Mouse (Mus musculus) embryonic facial prominence, embryonic 13.5 days (tissue): ENCODE results near the gene Hadh. TPM values are rescaled to one million over a fixed set of nuclear protein-coding genes. Genes with fewer than 3 reads are reported as not detected.

Experiments used
- ATAC-seq: fragments of 200-750 bp; cut with Nextera tagmentation; 2 replicates; pipeline ENCODE4 v1.8.0; 2017; ENCODE audit warnings: low read depth; ENCODE audit not compliant: insufficient number of reproducible peaks, insufficient read depth, low FRiP score, low TSS enrichment
- H3K27ac ChIP-seq: fragments of 300-500 bp; sonication (generic); 2 replicates; pipeline ENCODE4 v1.5.1; 2015; ENCODE audit warnings: moderate library complexity, mild to moderate bottlenecking, inconsistent platforms
- H3K27me3 ChIP-seq: fragments of 300-500 bp; sonication (generic); 2 replicates; pipeline ENCODE4 v1.6.1; 2015; ENCODE audit warnings: mild to moderate bottlenecking, inconsistent platforms
- H3K36me3 ChIP-seq: fragments of 300-500 bp; sonication (generic); 2 replicates; pipeline ENCODE4 v1.6.1; 2015; ENCODE audit warnings: mild to moderate bottlenecking, inconsistent platforms
- H3K4me1 ChIP-seq: fragments of 300-500 bp; sonication (generic); 2 replicates; pipeline ENCODE4 v1.6.1; 2015; ENCODE audit warnings: inconsistent platforms
- H3K4me2 ChIP-seq: fragments of 300-500 bp; sonication (generic); 2 replicates; pipeline ENCODE4 v1.6.1; 2015; ENCODE audit warnings: moderate library complexity, mild to moderate bottlenecking, inconsistent platforms
- H3K4me3 ChIP-seq: fragments of 300-500 bp; sonication (generic); 2 replicates; pipeline ENCODE4 v1.5.1; 2015; ENCODE audit warnings: mild to moderate bottlenecking, inconsistent platforms
- H3K9ac ChIP-seq: fragments of 300-500 bp; sonication (generic); 2 replicates; pipeline ENCODE4 v1.6.1; 2015; ENCODE audit warnings: mild to moderate bottlenecking, inconsistent platforms
- H3K9me3 ChIP-seq: fragments of 300-500 bp; sonication (generic); 2 replicates; pipeline ENCODE4 v1.6.1; 2016; ENCODE audit warnings: inconsistent platforms
- WGBS: fragments of 180-500 bp; shearing (Covaris S2); methylation state at CpG from one replicate; pipeline ENCODE4 v1.1.7; 2015; ENCODE audit warnings: mixed read lengths; 5-methylcytosine and 5-hydroxymethylcytosine counted together
- polyA plus RNA-seq: library from polyadenylated mRNA; unstranded; fragments of >200 nt; fragmentation: Nextera tagmentation; extraction: Ambion mirVana; gene quantifications from 2 replicates; pipeline ENCODE4 v1.2.1, GENCODE M21; 2015

The Hadh gene
- polyA plus RNA-seq, 1 experiment from 2014 or later = 106 TPM

DNA sequence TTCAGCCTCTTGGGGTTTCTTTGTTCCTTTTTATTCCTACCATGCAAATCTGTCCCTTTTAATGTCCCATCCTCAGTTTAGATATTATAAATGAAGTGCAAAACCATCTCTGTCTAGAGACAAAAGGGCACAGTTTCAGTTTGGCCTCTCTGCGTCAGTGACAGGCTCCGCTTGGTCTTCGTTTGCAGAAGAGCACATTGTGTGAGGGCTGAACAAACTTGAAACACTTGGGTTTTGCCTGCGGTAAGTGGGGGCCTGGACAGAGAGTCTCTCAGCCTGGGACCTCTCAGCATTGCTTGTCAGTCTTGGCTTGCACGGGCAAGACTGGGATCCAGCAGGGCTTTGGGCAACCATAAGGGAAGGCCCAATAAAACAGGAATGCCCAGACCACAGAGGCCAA lies 85.7 kb downstream of the Hadh start:
- 57% methylated on average over 5 of the region's 5 CpGs for WGBS
- ATAC-seq = no peak
- H3K4me3 ChIP-seq = no peak overlapping the region
- no peak overlapping the region for H3K9ac ChIP-seq
- H3K4me1 ChIP-seq = peaks cover 36% of the 10 kb centered on the region
- H3K9me3 ChIP-seq = no peaks in the 10 kb centered on the region
- no peak overlapping the region for H3K4me2 ChIP-seq
- H3K27me3 ChIP-seq = no peaks in the 10 kb centered on the region
- no peak overlapping the region for H3K27ac ChIP-seq
- peaks cover 22% of the 10 kb centered on the region for H3K36me3 ChIP-seq

Other genes starting within 250 kb of the Hadh start
- gene Lef1, start 161.6 kb downstream of the Hadh start, polyA plus RNA-seq = 117 and 134 TPM in 2 replicates
- gene Cyp2u1, start 31.1 kb upstream of the Hadh start, polyA plus RNA-seq = 2.2 and 2.4 TPM in 2 replicates
- gene Sgms2, start 219.3 kb upstream of the Hadh start, polyA plus RNA-seq = 7.9 and 14.8 TPM in 2 replicates